Mouse (Mus musculus): ENCODE data around the gene Snrnp25. TPM values are rescaled to one million over a fixed set of nuclear protein-coding genes. Genes with fewer than 3 reads are reported as not detected.

The Snrnp25 gene
- polyA plus RNA-seq, 1 experiment from 2014 or later, result 84.2 TPM

- Histone ChIP-seq H3K4me3 (ENCODE audit: low read depth, low read length) (no peak overlapping the region), H3K4me2 (replicated peaks; ENCODE audit: low read depth, low read length) (no peak overlapping the region), H3K4me1 (replicated peaks; ENCODE audit: control insufficient read depth, insufficient read depth, low read length) (no peaks in the 10 kb centered on the region), H3K27ac (ENCODE audit: low read depth, low read length) (no peak overlapping the region), H3K9ac (ENCODE audit: low read depth, low read length) (no peak overlapping the region), H3K9me3 (ENCODE audit: control insufficient read depth, low read length) (no peaks in the 10 kb centered on the region), H3K27me3 (ENCODE audit: control insufficient read depth, insufficient read depth, low read length) (no peaks in the 10 kb centered on the region), H3K36me3 (ENCODE audit: control insufficient read depth, insufficient read depth, low read length) (peaks cover 5% of the 10 kb centered on the region; the same call in 1 of the 2 replicates)
- ATAC-seq (ENCODE audit: low FRiP score) (no peak), DNase-seq (ENCODE audit: low spot score) (no peak)
- WGBS, result 94% methylated on average over 3 of the region's 3 CpGs
These were observed 28.7 kb downstream of the Snrnp25 start for GRCm38 (mm10) chr11:32233895-32234294.

GRCm38 (mm10) chr11:32234816-32235485 is 29.7 kb downstream of the Snrnp25 start:
- Histone ChIP-seq H3K9me3 (ENCODE audit: control insufficient read depth, low read length) (no peaks in the 10 kb centered on the region), H3K4me1 (replicated peaks; ENCODE audit: control insufficient read depth, insufficient read depth, low read length) (no peaks in the 10 kb centered on the region), H3K9ac (ENCODE audit: low read depth, low read length) (no peak overlapping the region), H3K4me3 (ENCODE audit: low read depth, low read length) (no peak overlapping the region), H3K4me2 (replicated peaks; ENCODE audit: low read depth, low read length) (no peak overlapping the region), H3K27me3 (ENCODE audit: control insufficient read depth, insufficient read depth, low read length) (no peaks in the 10 kb centered on the region), H3K27ac (ENCODE audit: low read depth, low read length) (no peak overlapping the region), H3K36me3 (ENCODE audit: control insufficient read depth, insufficient read depth, low read length) (peaks cover 5% of the 10 kb centered on the region; the same call in 1 of the 2 replicates)
- ATAC-seq (ENCODE audit: low FRiP score) (no peak), DNase-seq (ENCODE audit: low spot score) (no peak)
- 94% methylated on average over 6 of the region's 6 CpGs for WGBS

- H3K4me3 ChIP-seq (ENCODE audit: low read depth, low read length), result no peak overlapping the region
- no peak overlapping the region for H3K4me2 ChIP-seq (replicated peaks; ENCODE audit: low read depth, low read length)
- H3K9me3 ChIP-seq (ENCODE audit: control insufficient read depth, low read length), result no peaks in the 10 kb centered on the region
- no peak overlapping the region for H3K27ac ChIP-seq (ENCODE audit: low read depth, low read length)
- H3K36me3 ChIP-seq (ENCODE audit: control insufficient read depth, insufficient read depth, low read length), result peaks cover 5% of the 10 kb centered on the region; the same call in 1 of the 2 replicates
- ATAC-seq (ENCODE audit: low FRiP score), result no peak
- WGBS, result 88% methylated on average over 3 of the region's 3 CpGs
- DNase-seq (ENCODE audit: low spot score), result no peak
- H3K9ac ChIP-seq (ENCODE audit: low read depth, low read length), result no peak overlapping the region
- H3K27me3 ChIP-seq (ENCODE audit: control insufficient read depth, insufficient read depth, low read length), result no peaks in the 10 kb centered on the region
- H3K4me1 ChIP-seq (replicated peaks; ENCODE audit: control insufficient read depth, insufficient read depth, low read length), result no peaks in the 10 kb centered on the region
These were observed 30.4 kb downstream of the Snrnp25 start for GRCm38 (mm10) chr11:32235646-32236045.

- no peak for ATAC-seq (ENCODE audit: low FRiP score)
- 88% methylated on average over 2 of the region's 2 CpGs for WGBS
- Histone ChIP-seq H3K4me1 (replicated peaks; ENCODE audit: control insufficient read depth, insufficient read depth, low read length) (no peaks in the 10 kb centered on the region), H3K36me3 (ENCODE audit: control insufficient read depth, insufficient read depth, low read length) (peaks cover 4% of the 10 kb centered on the region; the same call in 1 of the 2 replicates), H3K4me3 (ENCODE audit: low read depth, low read length) (no peak overlapping the region), H3K27ac (ENCODE audit: low read depth, low read length) (no peak overlapping the region), H3K4me2 (replicated peaks; ENCODE audit: low read depth, low read length) (no peak overlapping the region), H3K27me3 (ENCODE audit: control insufficient read depth, insufficient read depth, low read length) (no peaks in the 10 kb centered on the region), H3K9ac (ENCODE audit: low read depth, low read length) (no peak overlapping the region), H3K9me3 (ENCODE audit: control insufficient read depth, low read length) (no peaks in the 10 kb centered on the region)
- DNase-seq (ENCODE audit: low spot score), result no peak
These were observed 30.9 kb downstream of the Snrnp25 start for GRCm38 (mm10) chr11:32236132-32236531.

- no peak overlapping the region; the same call in 1 of the 2 replicates for H3K27ac ChIP-seq (ENCODE audit: low read depth, low read length)
- no peak overlapping the region for H3K9ac ChIP-seq (ENCODE audit: low read depth, low read length)
- H3K27me3 ChIP-seq (ENCODE audit: control insufficient read depth, insufficient read depth, low read length), result no peaks in the 10 kb centered on the region
- no peak overlapping the region for H3K4me2 ChIP-seq (replicated peaks; ENCODE audit: low read depth, low read length)
- H3K4me1 ChIP-seq (replicated peaks; ENCODE audit: control insufficient read depth, insufficient read depth, low read length), result no peaks in the 10 kb centered on the region
- ATAC-seq (ENCODE audit: low FRiP score) (no peak), DNase-seq (ENCODE audit: low spot score) (peak; percentile 82)
- WGBS, result 62% methylated on average over 9 of the region's 9 CpGs
- no peak overlapping the region for H3K4me3 ChIP-seq (ENCODE audit: low read depth, low read length)
- 0 out of 2 replicates have a peak, but pooled peaks cover 3% of the 10 kb centered on the region for H3K36me3 ChIP-seq (ENCODE audit: control insufficient read depth, insufficient read depth, low read length)
- no peaks in the 10 kb centered on the region for H3K9me3 ChIP-seq (ENCODE audit: control insufficient read depth, low read length)
These were observed 31.6 kb downstream of the Snrnp25 start for GRCm38 (mm10) chr11:32236712-32237410.

GRCm38 (mm10) chr11:32237411-32237795 is 32.2 kb downstream of the Snrnp25 start:
- Histone ChIP-seq H3K36me3 (ENCODE audit: control insufficient read depth, insufficient read depth, low read length) (0 out of 2 replicates have a peak, but pooled peaks cover 3% of the 10 kb centered on the region), H3K4me1 (replicated peaks; ENCODE audit: control insufficient read depth, insufficient read depth, low read length) (no peaks in the 10 kb centered on the region), H3K9me3 (ENCODE audit: control insufficient read depth, low read length) (no peaks in the 10 kb centered on the region), H3K4me3 (ENCODE audit: low read depth, low read length) (no peak overlapping the region), H3K27me3 (ENCODE audit: control insufficient read depth, insufficient read depth, low read length) (no peaks in the 10 kb centered on the region), H3K9ac (ENCODE audit: low read depth, low read length) (no peak overlapping the region), H3K4me2 (replicated peaks; ENCODE audit: low read depth, low read length) (no peak overlapping the region), H3K27ac (ENCODE audit: low read depth, low read length) (peak overlapping the region; percentile 9; the same call in 1 of the 2 replicates)
- 85% methylated on average over 3 of the region's 3 CpGs for WGBS
- no peak for ATAC-seq (ENCODE audit: low FRiP score)
- no peak for DNase-seq (ENCODE audit: low spot score)

- no peak overlapping the region for H3K4me3 ChIP-seq (ENCODE audit: low read depth, low read length)
- 0 out of 2 replicates have a peak, but pooled peaks cover 3% of the 10 kb centered on the region for H3K36me3 ChIP-seq (ENCODE audit: control insufficient read depth, insufficient read depth, low read length)
- H3K9ac ChIP-seq (ENCODE audit: low read depth, low read length), result no peak overlapping the region
- peak; percentile 79 for DNase-seq (ENCODE audit: low spot score)
- no peaks in the 10 kb centered on the region for H3K9me3 ChIP-seq (ENCODE audit: control insufficient read depth, low read length)
- peak; percentile 39; the same call in 1 of the 2 replicates for ATAC-seq (ENCODE audit: low FRiP score)
- no peak overlapping the region for H3K4me2 ChIP-seq (replicated peaks; ENCODE audit: low read depth, low read length)
- no peak overlapping the region for H3K27ac ChIP-seq (ENCODE audit: low read depth, low read length)
- WGBS, result 75% methylated on average over 5 of the region's 5 CpGs
- H3K27me3 ChIP-seq (ENCODE audit: control insufficient read depth, insufficient read depth, low read length), result no peaks in the 10 kb centered on the region
- no peaks in the 10 kb centered on the region for H3K4me1 ChIP-seq (replicated peaks; ENCODE audit: control insufficient read depth, insufficient read depth, low read length)
These were observed 33.1 kb downstream of the Snrnp25 start for GRCm38 (mm10) chr11:32238093-32238860.

GRCm38 (mm10) chr11:32241391-32241790 is 36.2 kb downstream of the Snrnp25 start:
- no peak overlapping the region for H3K27ac ChIP-seq (ENCODE audit: low read depth, low read length)
- ATAC-seq (ENCODE audit: low FRiP score) (no peak), DNase-seq (ENCODE audit: low spot score) (no peak)
- no peaks in the 10 kb centered on the region for H3K9me3 ChIP-seq (ENCODE audit: control insufficient read depth, low read length)
- H3K9ac ChIP-seq (ENCODE audit: low read depth, low read length), result no peak overlapping the region
- no peaks in the 10 kb centered on the region for H3K27me3 ChIP-seq (ENCODE audit: control insufficient read depth, insufficient read depth, low read length)
- no peak overlapping the region for H3K4me3 ChIP-seq (ENCODE audit: low read depth, low read length)
- no peaks in the 10 kb centered on the region; the same call in 1 of the 2 replicates for H3K4me1 ChIP-seq (replicated peaks; ENCODE audit: control insufficient read depth, insufficient read depth, low read length)
- 0 out of 2 replicates have a peak, but pooled peaks cover 1% of the 10 kb centered on the region for H3K36me3 ChIP-seq (ENCODE audit: control insufficient read depth, insufficient read depth, low read length)
- H3K4me2 ChIP-seq (replicated peaks; ENCODE audit: low read depth, low read length), result no peak overlapping the region

All from hindbrain, embryonic 11.5 days (tissue).